Mouse (Mus musculus) urinary bladder, postnatal 0 days (tissue): ENCODE results near the gene Olfr212. TPM values are rescaled to one million over a fixed set of nuclear protein-coding genes. Genes with fewer than 3 reads are reported as not detected.

Experiments
- polyA plus RNA-seq: library from polyadenylated mRNA; unstranded; fragments of >200 nt; fragmentation: Nextera tagmentation; extraction: Ambion mirVana; gene quantifications from 2 replicates; pipeline ENCODE4 v1.2.1, GENCODE M21; 2015

Olfr212 gene
- polyA plus RNA-seq: not detected in 2 replicates

GRCm38 (mm10) chr6:116506302-116507003, at the start of gene Olfr212:
Olfr212 (plus strand) TSS chr6:116506516.

GRCm38 (mm10) chr6:116460544-116461283, 45.6 kb upstream of the Olfr212 start, which contains the start of gene Alox5:
Alox5 (minus strand) TSS chr6:116461178.

GRCm38 (mm10) chr6:116488791-116489190, 17.5 kb upstream of the Olfr212 start, which contains the start of gene Olfr211:
Olfr211 (plus strand) TSS chr6:116489091.

GRCm38 (mm10) chr6:116538156-116538555, 31.8 kb downstream of the Olfr212 start, which contains the start of gene Olfr213:
Olfr213 (plus strand) TSS chr6:116538456.

GRCm38 (mm10) chr6:116550841-116551240, 44.5 kb downstream of the Olfr212 start, which contains the start of gene Gm5580:
Gm5580 (plus strand) TSS chr6:116551141.

GRCm38 (mm10) chr6:116553935-116554334, 47.6 kb downstream of the Olfr212 start, which contains the start of gene Olfr214:
Olfr214 (plus strand) TSS chr6:116554235.

Other genes with a start within 250 kb of the Olfr212 start
- gene Zfand4, start 242.3 kb upstream of the Olfr212 start, polyA plus RNA-seq: 2.1 and 2.4 TPM in 2 replicates
- 25.7 and 26.9 TPM in 2 replicates for gene March8, start 168.5 kb upstream of the Olfr212 start, polyA plus RNA-seq
- 2.7 and 5.5 TPM in 2 replicates for gene Alox5, start 45.3 kb upstream of the Olfr212 start, polyA plus RNA-seq
- not detected in 2 replicates for gene Olfr211, start 17.4 kb upstream of the Olfr212 start, polyA plus RNA-seq
- gene Olfr213, start 31.9 kb downstream of the Olfr212 start, polyA plus RNA-seq: not detected in 2 replicates
- 0.17 and 0.46 TPM in 2 replicates for gene Gm5580, start 44.6 kb downstream of the Olfr212 start, polyA plus RNA-seq
- not detected in 2 replicates for gene Olfr214, start 47.7 kb downstream of the Olfr212 start, polyA plus RNA-seq
- not detected in 2 replicates for gene Olfr215, start 77.7 kb downstream of the Olfr212 start, polyA plus RNA-seq
- 37.5 and 47.2 TPM in 2 replicates for gene Zfp422, start 122.5 kb downstream of the Olfr212 start, polyA plus RNA-seq
- 30.6 and 34.3 TPM in 2 replicates for gene Depp1, start 144.1 kb downstream of the Olfr212 start, polyA plus RNA-seq
- 4.6 and 5.8 TPM in 2 replicates for gene Rassf4, start 167.4 kb downstream of the Olfr212 start, polyA plus RNA-seq
- 0.01 TPM in 2 replicates for gene Tmem72, start 210.4 kb downstream of the Olfr212 start, polyA plus RNA-seq